Mouse (Mus musculus) myocyte (in vitro differentiated cells): ENCODE measurements at regions not wholly inside any gene's neighbourhood (a gene's known extent, or its start where the extent isn't known, plus 50 kb on each side); places are given as distances from the start of the nearest gene placed in this dataset.
"Not testable (repeated sequence)": the region's sequence is repeated elsewhere in the genome, so short reads cannot be mapped to it uniquely, and the experiment has no call there.

Experiments
- H3K27me3 ChIP-seq: one replicate; pipeline ENCODE4 v1.6.1; 2011; ENCODE audit not compliant: control insufficient read depth, insufficient read depth, insufficient read length
- H3K36me3 ChIP-seq: one replicate; pipeline ENCODE4 v1.6.1; 2011; ENCODE audit not compliant: control insufficient read depth, insufficient read depth
- H3K4me2 ChIP-seq: one replicate; pipeline ENCODE4 v1.6.1; 2011; ENCODE audit warnings: low read depth, control low read depth
- H3K4me3 ChIP-seq: one replicate; pipeline ENCODE4 v1.5.1; 2011; ENCODE audit warnings: mild to moderate bottlenecking, control low read depth, moderate library complexity
- H3K79me2 ChIP-seq: one replicate; pipeline ENCODE4 v1.6.1; 2011; ENCODE audit not compliant: control insufficient read depth, insufficient read depth
- H3ac ChIP-seq: one replicate; pipeline ENCODE4 v1.6.1; 2011; ENCODE audit not compliant: control insufficient read depth, insufficient read length
- CEBPB ChIP-seq: IDR thresholded peaks from 2 replicates; pipeline ENCODE4 v1.6.1; 2011; ENCODE audit warnings: mild to moderate bottlenecking, moderate library complexity; ENCODE audit not compliant: poor library complexity, insufficient read depth, severe bottlenecking
- E2F4 ChIP-seq: IDR thresholded peaks from one replicate; pipeline ENCODE4 v1.6.1; 2011; ENCODE audit warnings: mild to moderate bottlenecking, control low read depth, moderate library complexity; ENCODE audit not compliant: insufficient read depth
- MAX ChIP-seq: IDR thresholded peaks from one replicate; pipeline ENCODE4 v1.6.1; 2011; ENCODE audit warnings: low read depth, mild to moderate bottlenecking, control low read depth
- MYOD1 ChIP-seq, 3 experiments: IDR thresholded peaks; one replicate each; pipeline ENCODE4 v1.6.1; 2011; ENCODE audit warnings: control low read depth in 2 of 3, low read depth in 2 of 3, mild to moderate bottlenecking in 2 of 3, moderate library complexity in 1 of 3; ENCODE audit not compliant: insufficient read length in 2 of 3, control insufficient read depth in 1 of 3
- MYOG ChIP-seq, 3 experiments: IDR thresholded peaks; one replicate each; pipeline ENCODE4 v1.6.1; 2011; ENCODE audit warnings: control low read depth in 2 of 3, low read depth in 2 of 3, mild to moderate bottlenecking in 2 of 3; ENCODE audit not compliant: insufficient read length in 2 of 3, control insufficient read depth in 1 of 3, insufficient read depth in 1 of 3
- POLR2A ChIP-seq: IDR thresholded peaks from one replicate; pipeline ENCODE4 v1.6.1; 2011; ENCODE audit warnings: low read depth, mild to moderate bottlenecking, control low read depth, moderate library complexity; ENCODE audit not compliant: insufficient read length
- POLR2AphosphoS2 ChIP-seq: IDR thresholded peaks from one replicate; pipeline ENCODE4 v1.6.1; 2011; ENCODE audit warnings: low read depth, control low read depth; ENCODE audit not compliant: insufficient read length
- REST ChIP-seq: IDR thresholded peaks from one replicate; pipeline ENCODE4 v1.6.1; 2011; ENCODE audit warnings: mild to moderate bottlenecking, control low read depth, moderate library complexity; ENCODE audit not compliant: insufficient read depth, insufficient read length
- SRF ChIP-seq: IDR thresholded peaks from one replicate; pipeline ENCODE4 v1.6.1; 2011; ENCODE audit warnings: low read depth; ENCODE audit not compliant: control insufficient read depth, insufficient read length
- TCF12 ChIP-seq: IDR thresholded peaks from one replicate; pipeline ENCODE4 v1.6.1; 2011; ENCODE audit warnings: mild to moderate bottlenecking, control low read depth; ENCODE audit not compliant: poor library complexity, insufficient read depth, severe bottlenecking
- TCF3 ChIP-seq: IDR thresholded peaks from one replicate; pipeline ENCODE4 v1.6.1; 2011; ENCODE audit warnings: low read depth, control low read depth; ENCODE audit not compliant: insufficient read length
- USF1 ChIP-seq: IDR thresholded peaks from one replicate; pipeline ENCODE4 v1.6.1; 2011; ENCODE audit warnings: low read depth, mild to moderate bottlenecking, control low read depth, moderate library complexity

GRCm38 (mm10) chr5:109842186-109842978 lies 80.8 kb upstream of the Gm15446 start:
- not testable (repeated sequence) for H3K79me2 ChIP-seq, H3K27me3 ChIP-seq, H3K4me3 ChIP-seq, H3K36me3 ChIP-seq, H3K4me2 ChIP-seq, H3ac ChIP-seq

- not testable (repeated sequence) for H3K36me3 ChIP-seq, H3K79me2 ChIP-seq, H3ac ChIP-seq, H3K27me3 ChIP-seq, H3K4me3 ChIP-seq
- peak overlapping the region; percentile 30 for H3K4me2 ChIP-seq
Observed at GRCm38 (mm10) chr5:109844236-109844635, 79.0 kb upstream of the Gm15446 start.

- Histone ChIP-seq H3K79me2 (no peaks in the 10 kb centered on the region), H3K4me2 (peak overlapping the region; percentile 30), H3K27me3 (no peaks in the 10 kb centered on the region), H3ac (no peak overlapping the region), H3K36me3 (no peaks in the 10 kb centered on the region), H3K4me3 (no peak overlapping the region)
- TF ChIP-seq MYOD1 (IDR thresholded peaks at IDR 0.05; ENCODE audit: control insufficient read depth in 1 of 3, insufficient read length in 2 of 3, low read depth in 2 of 3) (no peak), TCF3 (no peak), MYOG (IDR thresholded peaks at IDR 0.05; ENCODE audit: control insufficient read depth in 1 of 3, insufficient read depth in 1 of 3, insufficient read length in 2 of 3, low read depth in 2 of 3) (no peak), E2F4 (no peak), TCF12 (no peak), CEBPB (no peak), SRF (no peak), USF1 (no peak), MAX (no peak), POLR2A (no peak), POLR2AphosphoS2 (no peak), REST (no peak)
Observed at GRCm38 (mm10) chr5:109844753-109845186, 78.4 kb upstream of the Gm15446 start.

GRCm38 (mm10) chr5:109851225-109851624 lies 72.0 kb upstream of the Gm15446 start:
- H3K4me3 ChIP-seq, H3ac ChIP-seq, H3K79me2 ChIP-seq, H3K27me3 ChIP-seq, H3K4me2 ChIP-seq, H3K36me3 ChIP-seq: not testable (repeated sequence)

GRCm38 (mm10) chr5:109860402-109860801 lies 62.8 kb upstream of the Gm15446 start:
- TF ChIP-seq SRF = no peak
- no peak for TF ChIP-seq POLR2A
- no peak for TF ChIP-seq E2F4
- no peak for TF ChIP-seq TCF12
- TF ChIP-seq MYOD1 (IDR thresholded peaks at IDR 0.05; ENCODE audit: control insufficient read depth in 1 of 3, insufficient read length in 2 of 3, low read depth in 2 of 3) = no peak
- TF ChIP-seq TCF3 = no peak
- no peak for TF ChIP-seq REST
- TF ChIP-seq USF1 = no peak
- no peak for TF ChIP-seq MAX
- TF ChIP-seq CEBPB = no peak
- TF ChIP-seq MYOG (IDR thresholded peaks at IDR 0.05; ENCODE audit: control insufficient read depth in 1 of 3, insufficient read depth in 1 of 3, insufficient read length in 2 of 3, low read depth in 2 of 3) = no peak
- no peak for TF ChIP-seq POLR2AphosphoS2
- Histone ChIP-seq H3K27me3 (no peaks in the 10 kb centered on the region), H3K4me3 (no peak overlapping the region), H3K36me3 (no peaks in the 10 kb centered on the region), H3K79me2 (no peaks in the 10 kb centered on the region), H3ac (no peak overlapping the region), H3K4me2 (no peak overlapping the region)

- H3K4me2 ChIP-seq, H3K27me3 ChIP-seq, H3K36me3 ChIP-seq, H3ac ChIP-seq, H3K79me2 ChIP-seq, H3K4me3 ChIP-seq: not testable (repeated sequence)
Observed at GRCm38 (mm10) chr5:109864517-109864916, 58.7 kb upstream of the Gm15446 start.
